Mouse (Mus musculus): ENCODE measurements around the gene Golph3.

Gene Golph3

DNA sequence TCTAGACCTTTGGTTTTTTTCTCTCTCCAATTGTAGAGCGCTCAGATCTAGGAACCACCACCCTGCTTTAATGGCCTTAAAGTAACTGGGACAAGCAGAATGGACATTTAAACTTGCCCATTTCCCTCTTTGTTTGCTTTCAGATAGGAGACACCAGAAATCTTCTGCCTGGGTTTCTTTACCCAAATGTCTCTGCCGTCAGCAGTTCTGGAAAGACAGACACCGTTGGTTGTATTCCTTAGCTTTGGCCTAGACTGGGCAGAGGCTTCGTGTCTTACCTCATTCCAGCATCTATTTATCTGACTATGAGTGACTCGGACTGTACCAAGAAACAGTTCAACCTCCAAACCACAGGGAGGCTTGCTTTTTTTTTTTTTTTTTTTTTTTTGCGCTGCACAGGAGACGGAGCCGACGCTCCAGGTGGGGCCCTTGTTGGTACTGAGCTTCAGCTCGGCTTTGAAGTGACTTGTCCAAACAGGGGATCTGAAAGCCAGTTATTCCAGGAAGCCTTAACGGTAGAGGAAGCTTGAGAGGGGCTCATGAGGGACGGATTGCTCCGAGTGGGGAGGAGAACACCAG, 55.3 kb downstream of the Golph3 start:
- no peak for DNase-seq (ENCODE audit: extremely low read depth, insufficient read length, low spot score)

DNA sequence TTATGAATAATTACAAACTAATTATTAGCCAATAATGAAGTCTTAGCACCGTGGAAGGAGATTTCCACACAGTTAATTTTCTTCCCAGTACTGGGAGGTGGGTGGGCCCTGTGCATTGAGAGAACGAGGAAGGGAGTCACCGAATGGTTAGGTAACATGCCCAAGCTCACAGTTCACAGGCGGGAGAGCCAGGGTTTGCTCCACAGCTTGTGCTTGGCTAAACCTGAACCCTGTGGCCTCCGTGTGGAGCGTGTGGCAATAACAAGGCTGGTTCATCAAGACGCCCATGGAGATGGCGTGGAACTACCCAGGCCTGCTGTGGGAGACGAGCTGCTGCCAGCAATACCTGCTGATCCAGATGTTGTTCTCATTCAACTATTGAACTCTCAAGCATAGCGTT, 56.5 kb downstream of the Golph3 start:
- no peak for DNase-seq (ENCODE audit: extremely low read depth, insufficient read length, low spot score)

DNA sequence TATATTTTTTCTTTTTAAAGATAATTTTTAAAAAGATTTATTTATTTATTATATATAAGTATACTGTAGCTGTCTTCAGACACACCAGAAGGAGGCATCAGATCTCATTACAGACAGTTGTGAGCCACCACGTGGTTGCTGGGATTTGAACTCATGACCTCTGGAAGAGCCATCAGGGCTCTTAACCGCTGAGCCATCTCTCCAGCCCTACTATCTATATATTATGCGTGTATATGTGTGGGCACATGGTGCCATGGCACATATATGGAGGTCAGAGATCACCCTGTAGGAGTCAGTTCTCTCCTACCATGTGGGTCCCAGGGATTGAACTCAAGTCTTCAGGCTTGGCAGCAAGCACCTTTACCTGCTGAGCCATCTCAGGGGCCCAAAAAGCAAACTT, 58.8 kb downstream of the Golph3 start:
- DNase-seq (ENCODE audit: extremely low read depth, insufficient read length, low spot score) = no peak

DNA sequence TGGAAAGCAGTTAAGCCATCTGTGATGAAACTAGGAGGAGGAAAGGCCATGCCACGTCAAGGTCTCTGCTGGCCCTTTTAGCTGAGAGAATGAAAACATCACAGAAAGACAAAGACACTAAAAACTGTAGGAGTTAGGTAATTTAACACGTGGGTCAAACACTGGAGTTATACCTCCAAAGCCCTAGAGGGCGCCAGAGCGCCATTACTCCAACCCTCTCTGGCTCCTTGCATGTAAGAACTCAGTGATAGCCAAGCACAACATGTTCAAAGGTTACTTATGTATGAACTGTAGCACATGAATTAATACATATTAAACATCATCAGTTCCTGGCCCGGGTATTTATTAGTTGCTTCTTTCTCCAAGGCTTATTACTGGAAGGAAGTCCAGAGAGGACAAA, 59.3 kb downstream of the Golph3 start:
- peak; percentile 29 for DNase-seq (ENCODE audit: extremely low read depth, insufficient read length, low spot score)

DNA sequence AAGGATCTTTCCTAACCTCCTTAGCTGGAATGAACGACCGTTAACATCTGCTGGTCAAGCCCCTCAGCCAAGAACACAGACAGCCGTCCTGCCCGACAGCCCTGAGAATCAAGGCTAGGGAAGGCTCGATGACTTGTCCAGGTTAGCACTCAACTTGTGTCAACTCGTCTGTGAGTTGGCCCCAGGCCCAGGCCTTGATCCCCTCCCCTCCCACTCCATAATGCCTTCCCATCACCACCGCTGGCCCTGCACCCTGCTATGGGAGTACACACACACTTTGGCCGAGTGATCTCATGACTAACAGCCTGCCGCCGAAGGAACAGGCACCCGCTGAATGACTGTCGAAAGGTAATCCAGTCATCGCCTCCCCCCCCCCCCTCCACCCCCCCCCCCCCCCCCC, 63.4 kb downstream of the Golph3 start:
- no peak for DNase-seq (ENCODE audit: extremely low read depth, insufficient read length, low spot score)

DNA sequence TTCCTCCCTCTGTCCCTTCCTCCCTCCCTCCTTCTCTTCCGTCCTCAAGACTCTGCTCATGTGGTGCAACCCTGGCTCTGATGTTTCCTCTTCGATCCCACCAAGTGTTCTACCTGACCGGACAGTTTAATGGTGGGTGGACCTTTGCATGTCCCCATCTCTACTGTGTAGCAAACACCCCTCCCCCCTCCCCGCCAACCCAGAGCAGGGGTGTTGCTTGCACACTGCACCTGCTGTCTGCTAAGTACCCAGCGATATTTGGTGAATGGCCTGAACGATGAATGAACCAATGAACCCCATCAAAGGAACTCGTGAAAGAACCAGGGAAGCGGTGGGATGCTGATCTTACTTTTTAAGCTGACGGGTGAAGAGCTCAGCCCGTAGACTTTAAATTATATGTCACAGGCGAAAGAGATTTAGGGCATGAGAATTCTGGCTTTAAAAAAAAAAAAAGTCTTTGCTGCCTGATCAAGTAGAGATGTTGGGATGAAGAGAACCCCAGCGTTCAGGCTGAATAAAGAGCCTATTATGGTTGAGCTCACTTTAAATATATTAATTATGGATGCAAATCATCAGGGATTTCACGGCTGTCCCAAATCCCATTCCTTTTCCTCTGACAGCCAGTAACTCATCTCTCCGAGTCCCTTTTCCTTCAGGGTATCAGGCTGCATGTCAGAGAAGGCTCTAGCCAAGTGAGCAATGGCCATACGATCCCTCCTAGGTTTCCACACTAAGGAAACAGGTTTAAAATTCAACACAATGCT, 67.7 kb downstream of the Golph3 start:
- no peak for DNase-seq (ENCODE audit: extremely low read depth, insufficient read length, low spot score)

DNA sequence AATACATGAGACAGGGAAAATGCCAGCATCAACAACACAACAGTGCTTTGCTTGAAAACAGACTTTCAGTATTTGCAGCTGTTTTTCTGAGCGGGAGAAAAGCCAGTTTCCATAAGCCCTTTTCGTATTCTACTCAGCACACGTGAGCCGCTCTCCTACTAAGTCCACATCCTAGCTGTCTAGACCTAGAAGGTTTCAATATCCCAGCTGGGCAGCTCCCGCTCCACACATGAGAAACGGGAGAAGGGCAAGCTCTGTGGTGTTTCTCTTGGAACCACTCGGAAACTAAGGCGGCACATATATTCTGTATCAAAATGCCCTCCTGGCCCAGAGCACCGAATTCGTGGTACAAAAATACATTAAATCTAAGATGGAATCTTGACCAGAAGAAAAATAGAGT, 73.5 kb downstream of the Golph3 start:
- DNase-seq (ENCODE audit: extremely low read depth, insufficient read length, low spot score) = no peak

DNA sequence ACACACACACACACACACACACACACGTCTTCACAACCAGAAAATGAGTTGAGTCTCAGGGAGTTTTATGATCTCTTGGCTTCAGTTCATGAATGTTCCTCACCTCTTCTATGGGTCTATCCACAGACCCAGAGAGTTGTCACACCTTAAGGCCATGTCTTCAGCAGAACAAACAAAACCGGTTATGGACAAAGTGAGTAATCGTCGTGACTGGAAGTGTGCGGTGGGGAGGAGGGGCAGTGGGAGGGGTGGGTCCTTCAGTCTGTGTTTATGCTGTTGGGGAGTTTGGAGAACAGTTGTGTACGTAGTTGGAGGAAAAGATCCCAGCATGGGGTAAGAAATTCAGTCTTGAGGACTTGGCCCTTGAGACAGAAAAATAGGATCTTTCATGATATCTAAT, 75.8 kb downstream of the Golph3 start:
- DNase-seq (ENCODE audit: extremely low read depth, insufficient read length, low spot score) = no peak

All from 3134 (cell line).